Mouse (Mus musculus) retina, embryonic 14.5 days (tissue): ENCODE measurements around the gene Lrfn3.

Source experiments
- DNase-seq: peaks from one replicate; pipeline ENCODE4 v3.0.0-alpha.2; 2015; ENCODE audit warnings: low spot score

Gene Lrfn3

GRCm38 (mm10) chr7:30362652-30363343 is at the start of gene Lrfn3:
Gene Lrfn3 (minus strand): TSS chr7:30362772.
- peak; percentile 85 for DNase-seq

- no peak for DNase-seq
Measured at GRCm38 (mm10) chr7:30411023-30411422, 48.5 kb upstream of the Lrfn3 start.

GRCm38 (mm10) chr7:30409789-30410188 is 47.2 kb upstream of the Lrfn3 start:
- no peak for DNase-seq

- DNase-seq, result no peak
Measured at GRCm38 (mm10) chr7:30408639-30409038, 46.1 kb upstream of the Lrfn3 start.

GRCm38 (mm10) chr7:30402343-30402742 is 39.8 kb upstream of the Lrfn3 start:
- no peak for DNase-seq

GRCm38 (mm10) chr7:30399671-30400070 is 37.1 kb upstream of the Lrfn3 start:
- peak; percentile 40 for DNase-seq

GRCm38 (mm10) chr7:30394871-30395270 is 32.3 kb upstream of the Lrfn3 start:
- peak; percentile 24 for DNase-seq

- DNase-seq, result no peak
Measured at GRCm38 (mm10) chr7:30394379-30394778, 31.8 kb upstream of the Lrfn3 start.

- no peak for DNase-seq
Measured at GRCm38 (mm10) chr7:30393631-30394030, 31.1 kb upstream of the Lrfn3 start.

- DNase-seq, result no peak
Measured at GRCm38 (mm10) chr7:30392746-30393520, 30.4 kb upstream of the Lrfn3 start.

GRCm38 (mm10) chr7:30384106-30384505 is 21.5 kb upstream of the Lrfn3 start:
- DNase-seq, result no peak

GRCm38 (mm10) chr7:30380061-30380460 is 17.5 kb upstream of the Lrfn3 start:
- no peak for DNase-seq

- DNase-seq, result peak; percentile 97
Measured at GRCm38 (mm10) chr7:30373501-30373962, 11.0 kb upstream of the Lrfn3 start.

- DNase-seq, result no peak
Measured at GRCm38 (mm10) chr7:30367466-30367865, 4.9 kb upstream of the Lrfn3 start.

- no peak for DNase-seq
Measured at GRCm38 (mm10) chr7:30363344-30363738, 769 bp upstream of the Lrfn3 start.

- DNase-seq, result no peak
Measured at GRCm38 (mm10) chr7:30360028-30360427, 2.5 kb downstream of the Lrfn3 start.

- DNase-seq, result no peak
Measured at GRCm38 (mm10) chr7:30359276-30359865, 3.2 kb downstream of the Lrfn3 start.

GRCm38 (mm10) chr7:30358378-30359186 is 4.0 kb downstream of the Lrfn3 start:
- DNase-seq, result no peak

GRCm38 (mm10) chr7:30354059-30354458 is 8.5 kb downstream of the Lrfn3 start:
- no peak for DNase-seq

- DNase-seq, result peak; percentile 93
Measured at GRCm38 (mm10) chr7:30353279-30353822, 9.2 kb downstream of the Lrfn3 start.

- peak; percentile 89 for DNase-seq
Measured at GRCm38 (mm10) chr7:30347828-30348227, 14.7 kb downstream of the Lrfn3 start.
